Mouse (Mus musculus) liver, embryonic 11.5 days (tissue): ENCODE measurements at regions not wholly inside any gene's neighbourhood (a gene's known extent, or its start where the extent isn't known, plus 50 kb on each side); places are given as distances from the start of the nearest gene placed in this dataset.

Experiments
- ATAC-seq: fragments of 200-750 bp; cut with Nextera tagmentation; replicated peaks from 2 replicates; pipeline ENCODE4 v1.8.0; 2017; ENCODE audit warnings: moderate number of reproducible peaks, mild to moderate bottlenecking, moderate TSS enrichment, moderate library complexity; ENCODE audit not compliant: low FRiP score
- DNase-seq: peaks from one replicate; pipeline ENCODE4 v3.0.0-alpha.2; 2017; ENCODE audit warnings: low spot score
- H3K27ac ChIP-seq: fragments of 300-500 bp; sonication (generic); 2 replicates; pipeline ENCODE4 v1.5.1; 2014; ENCODE audit warnings: mild to moderate bottlenecking, low read depth, low read length, control low read depth
- H3K27me3 ChIP-seq: fragments of 300-500 bp; sonication (generic); replicated peaks from 2 replicates; pipeline ENCODE4 v1.6.1; 2014; ENCODE audit warnings: low read length, mixed read lengths; ENCODE audit not compliant: control insufficient read depth, insufficient read depth
- H3K36me3 ChIP-seq: fragments of 300-500 bp; sonication (generic); 2 replicates; pipeline ENCODE4 v1.6.1; 2014; ENCODE audit warnings: mild to moderate bottlenecking, low read length, moderate library complexity, mixed read lengths; ENCODE audit not compliant: control insufficient read depth, insufficient read depth
- H3K4me1 ChIP-seq: fragments of 300-500 bp; sonication (generic); replicated peaks from 2 replicates; pipeline ENCODE4 v1.6.1; 2014; ENCODE audit warnings: low read length, mixed read lengths; ENCODE audit not compliant: control insufficient read depth, insufficient read depth
- H3K4me2 ChIP-seq: fragments of 300-500 bp; sonication (generic); 2 replicates; pipeline ENCODE4 v1.6.1; 2014; ENCODE audit warnings: mild to moderate bottlenecking, control low read depth, moderate library complexity
- H3K4me3 ChIP-seq: fragments of 300-500 bp; sonication (generic); 2 replicates; pipeline ENCODE4 v1.5.1; 2014; ENCODE audit warnings: low read depth, low read length, control low read depth
- H3K9ac ChIP-seq: fragments of 300-500 bp; sonication (generic); 2 replicates; pipeline ENCODE4 v1.6.1; 2014; ENCODE audit warnings: low read depth, low read length, control low read depth
- H3K9me3 ChIP-seq: fragments of 300-500 bp; sonication (generic); 2 replicates; pipeline ENCODE4 v1.6.1; 2016; ENCODE audit warnings: low read length, inconsistent platforms, mixed read lengths; ENCODE audit not compliant: control insufficient read depth
- WGBS: fragments of 180-500 bp; shearing (Covaris S2); extraction: QIAGEN DNeasy Blood & Tissue Kit; methylation state at CpG from one replicate; pipeline ENCODE4 v1.1.7; 2014; 5-methylcytosine and 5-hydroxymethylcytosine counted together

DNA sequence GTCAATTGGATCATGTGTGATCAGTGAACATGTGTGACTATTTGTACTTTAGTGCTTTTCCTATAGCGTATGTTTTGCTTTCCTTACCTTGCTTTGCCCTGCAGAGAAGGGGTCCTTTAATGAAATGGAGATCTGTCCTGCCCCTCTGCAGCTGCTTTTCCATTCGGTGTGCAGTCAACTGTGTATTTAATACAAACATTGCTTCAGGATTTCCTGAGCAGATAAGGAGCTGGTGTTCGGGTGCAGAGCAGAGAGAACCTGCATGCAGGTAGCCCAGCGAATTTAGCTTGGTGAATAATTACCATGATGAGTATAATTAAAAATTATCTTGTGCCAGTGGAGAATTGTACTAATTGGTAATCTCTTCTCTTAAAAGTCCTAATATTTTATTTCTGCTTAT is 249.4 kb downstream of the Olfr1505 start:
- Histone ChIP-seq H3K27me3 (no peaks in the 10 kb centered on the region), H3K9ac (no peak overlapping the region), H3K27ac (no peak overlapping the region), H3K9me3 (no peaks in the 10 kb centered on the region), H3K4me3 (no peak overlapping the region), H3K36me3 (no peaks in the 10 kb centered on the region), H3K4me2 (no peak overlapping the region), H3K4me1 (no peaks in the 10 kb centered on the region)
- ATAC-seq (no peak), DNase-seq (no peak)
- 45% methylated on average over 4 of the region's 4 CpGs for WGBS

DNA sequence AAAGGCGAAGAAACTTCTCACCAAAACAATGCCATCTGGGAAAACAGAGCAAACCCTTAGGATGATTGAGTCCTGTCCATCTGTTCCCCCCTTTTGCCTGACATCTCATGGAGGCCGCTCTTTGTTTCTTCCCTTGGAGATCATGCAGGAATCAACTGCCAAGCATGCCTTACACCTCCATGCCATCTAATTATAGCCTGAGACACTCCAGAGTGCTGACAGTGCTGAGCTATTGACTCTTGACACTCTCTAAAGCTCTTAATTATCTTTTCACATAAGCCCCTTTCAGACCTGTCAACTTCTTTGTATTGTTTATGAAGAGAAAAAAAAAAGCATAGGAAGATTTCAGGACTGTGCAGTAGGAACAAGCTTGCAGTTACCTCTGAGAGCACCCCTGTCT is 252.4 kb downstream of the Olfr1505 start:
- Histone ChIP-seq H3K4me2 (no peak overlapping the region), H3K36me3 (no peaks in the 10 kb centered on the region), H3K27me3 (no peaks in the 10 kb centered on the region), H3K4me1 (no peaks in the 10 kb centered on the region), H3K4me3 (no peak overlapping the region), H3K9me3 (no peaks in the 10 kb centered on the region), H3K27ac (no peak overlapping the region), H3K9ac (no peak overlapping the region)
- WGBS, result 57% methylated on average over 2 of the region's 2 CpGs
- DNase-seq, result no peak
- no peak for ATAC-seq

DNA sequence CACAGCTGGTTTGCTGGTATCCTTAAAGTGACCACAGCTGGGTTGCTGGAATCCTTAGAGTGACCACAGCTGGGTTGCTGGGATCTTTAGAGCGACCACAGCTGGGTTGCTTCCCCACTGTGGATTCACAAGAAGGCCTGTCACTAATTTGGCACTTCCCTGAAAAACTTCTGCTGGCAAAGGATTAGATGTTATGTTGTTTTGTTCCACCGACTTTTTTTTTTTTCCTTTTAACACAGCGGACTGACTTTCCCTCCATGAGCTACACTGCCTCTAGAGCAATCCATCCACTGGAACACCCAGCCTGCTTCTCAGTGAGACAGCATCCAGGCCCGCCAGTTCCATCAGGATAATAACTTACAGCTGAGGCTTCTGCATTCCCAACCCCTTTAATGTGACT is 266.9 kb downstream of the Olfr1505 start:
- DNase-seq (no peak), ATAC-seq (no peak)
- WGBS, result 28% methylated on average over 4 of the region's 4 CpGs
- H3K9ac ChIP-seq, result no peak overlapping the region
- no peaks in the 10 kb centered on the region for H3K36me3 ChIP-seq
- H3K27me3 ChIP-seq, result no peaks in the 10 kb centered on the region
- H3K4me3 ChIP-seq, result no peak overlapping the region
- no peaks in the 10 kb centered on the region for H3K4me1 ChIP-seq
- H3K27ac ChIP-seq, result no peak overlapping the region
- no peak overlapping the region for H3K4me2 ChIP-seq
- H3K9me3 ChIP-seq, result no peaks in the 10 kb centered on the region

DNA sequence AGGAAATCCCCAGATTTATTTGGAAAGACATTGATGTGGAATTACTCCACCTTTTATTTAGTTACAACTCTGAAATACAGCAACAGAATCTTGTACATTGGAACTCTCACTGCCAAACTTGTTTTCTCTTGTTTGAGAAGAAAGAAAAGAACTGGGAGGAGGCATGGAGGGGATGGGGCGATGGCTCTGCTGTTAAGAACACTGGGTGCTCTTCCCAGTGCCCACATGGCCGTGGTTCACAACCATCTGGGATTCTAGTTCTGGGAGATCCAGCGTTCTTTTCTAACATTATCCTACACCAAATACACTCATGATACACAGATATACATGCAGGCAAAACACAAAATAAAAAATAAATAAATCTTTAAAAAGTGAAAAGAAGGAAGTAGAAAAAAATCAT is 267.6 kb downstream of the Olfr1505 start:
- H3K4me1 ChIP-seq, result no peaks in the 10 kb centered on the region
- no peak overlapping the region for H3K4me3 ChIP-seq
- H3K27ac ChIP-seq, result no peak overlapping the region
- no peak for DNase-seq
- no peak for ATAC-seq
- WGBS, result 65% methylated on average over 3 of the region's 3 CpGs
- H3K27me3 ChIP-seq, result no peaks in the 10 kb centered on the region
- no peak overlapping the region for H3K9ac ChIP-seq
- H3K9me3 ChIP-seq, result no peaks in the 10 kb centered on the region
- no peaks in the 10 kb centered on the region for H3K36me3 ChIP-seq
- H3K4me2 ChIP-seq, result no peak overlapping the region

DNA sequence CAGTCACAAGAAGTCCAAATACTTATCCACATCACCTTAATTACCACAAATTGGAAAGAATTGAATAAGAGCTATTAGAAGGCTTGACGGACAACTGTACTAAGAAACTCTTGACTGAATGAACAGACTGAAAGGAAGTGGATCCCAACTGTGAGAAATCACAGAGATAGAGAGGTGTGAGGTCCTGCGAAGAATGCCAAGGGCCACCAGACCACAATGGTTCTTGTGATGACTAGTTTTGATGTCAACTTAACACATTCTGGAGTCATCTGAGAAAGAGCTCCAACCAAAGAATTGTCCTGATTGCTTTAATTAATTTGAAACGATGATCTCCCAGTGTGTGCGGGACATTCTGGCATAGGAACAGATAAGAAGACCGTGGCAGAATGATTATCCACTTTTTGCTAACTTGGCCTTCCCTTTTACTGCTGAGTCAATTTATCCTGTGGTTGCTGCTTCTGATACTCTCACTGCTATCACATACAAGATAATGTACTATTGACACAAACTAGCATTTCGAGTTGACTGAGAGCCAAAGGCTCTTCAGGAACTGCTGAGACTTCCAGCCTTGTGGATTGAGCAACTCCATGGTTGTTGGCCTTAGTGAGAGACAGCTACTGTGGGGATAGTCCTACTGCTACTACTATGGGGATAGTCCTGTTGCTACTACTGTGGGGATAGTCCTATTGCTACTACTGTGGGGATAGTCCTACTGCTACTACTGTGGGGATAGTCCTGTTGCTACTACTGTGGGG is 268.5 kb downstream of the Olfr1505 start:
- no peak overlapping the region for H3K9ac ChIP-seq
- ATAC-seq, result no peak
- H3K4me1 ChIP-seq, result no peaks in the 10 kb centered on the region
- no peak overlapping the region for H3K27ac ChIP-seq
- no peaks in the 10 kb centered on the region for H3K9me3 ChIP-seq
- no peak overlapping the region for H3K4me3 ChIP-seq
- WGBS, result 44% methylated on average over 6 of the region's 6 CpGs
- H3K27me3 ChIP-seq, result no peaks in the 10 kb centered on the region
- DNase-seq, result no peak
- H3K36me3 ChIP-seq, result no peaks in the 10 kb centered on the region
- no peak overlapping the region for H3K4me2 ChIP-seq

DNA sequence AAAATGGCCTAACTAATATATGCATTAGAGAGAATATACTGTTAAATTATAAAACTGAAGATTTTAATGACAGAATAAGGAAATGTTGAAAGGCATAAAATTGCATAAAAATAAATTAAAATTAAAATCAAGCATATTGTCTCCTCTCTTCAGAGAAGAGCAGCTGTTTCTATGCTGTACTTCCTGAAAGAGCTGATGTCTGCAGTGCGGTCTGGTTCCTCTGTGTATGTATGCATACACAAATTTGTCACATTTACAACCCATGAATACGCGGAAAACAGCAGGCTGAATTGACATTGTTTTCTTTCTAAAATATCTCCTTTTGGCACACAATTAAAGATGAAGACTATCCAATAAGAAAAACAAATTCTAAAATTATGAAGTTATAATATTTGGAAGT is 278.5 kb downstream of the Olfr1505 start:
- Histone ChIP-seq H3K4me2 (no peak overlapping the region), H3K4me1 (no peaks in the 10 kb centered on the region), H3K36me3 (no peaks in the 10 kb centered on the region), H3K9me3 (no peaks in the 10 kb centered on the region), H3K4me3 (no peak overlapping the region), H3K27ac (no peak overlapping the region), H3K27me3 (no peaks in the 10 kb centered on the region), H3K9ac (no peak overlapping the region)
- 92% methylated on average over 3 of the region's 3 CpGs for WGBS
- no peak for ATAC-seq
- DNase-seq, result no peak

DNA sequence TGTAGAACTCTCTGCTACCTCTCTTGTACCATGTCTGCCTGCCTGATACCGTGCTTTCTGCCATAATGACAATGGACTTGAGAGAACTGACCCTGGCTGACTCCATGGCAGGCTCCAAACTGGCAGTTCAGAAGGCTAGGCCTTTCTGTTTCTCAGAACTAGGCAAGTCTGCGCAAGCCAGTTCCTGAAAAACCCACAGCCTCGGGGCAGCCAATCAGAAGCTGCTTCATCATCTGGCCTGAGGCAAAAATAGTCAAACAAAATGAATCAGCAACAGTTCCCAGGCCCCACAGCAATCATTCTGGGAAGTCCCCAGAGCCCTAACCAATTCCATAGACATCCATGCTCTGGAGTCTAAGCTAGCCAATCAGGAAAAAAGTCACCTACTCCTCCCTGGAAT is 284.5 kb downstream of the Olfr1505 start:
- ATAC-seq (no peak), DNase-seq (no peak)
- H3K36me3 ChIP-seq, result no peaks in the 10 kb centered on the region
- H3K4me2 ChIP-seq, result no peak overlapping the region
- H3K27me3 ChIP-seq, result no peaks in the 10 kb centered on the region
- H3K9me3 ChIP-seq, result no peaks in the 10 kb centered on the region
- no peaks in the 10 kb centered on the region for H3K4me1 ChIP-seq
- WGBS, result 87% methylated on average over 3 of the region's 3 CpGs
- no peak overlapping the region for H3K4me3 ChIP-seq
- no peak overlapping the region for H3K27ac ChIP-seq
- no peak overlapping the region for H3K9ac ChIP-seq

DNA sequence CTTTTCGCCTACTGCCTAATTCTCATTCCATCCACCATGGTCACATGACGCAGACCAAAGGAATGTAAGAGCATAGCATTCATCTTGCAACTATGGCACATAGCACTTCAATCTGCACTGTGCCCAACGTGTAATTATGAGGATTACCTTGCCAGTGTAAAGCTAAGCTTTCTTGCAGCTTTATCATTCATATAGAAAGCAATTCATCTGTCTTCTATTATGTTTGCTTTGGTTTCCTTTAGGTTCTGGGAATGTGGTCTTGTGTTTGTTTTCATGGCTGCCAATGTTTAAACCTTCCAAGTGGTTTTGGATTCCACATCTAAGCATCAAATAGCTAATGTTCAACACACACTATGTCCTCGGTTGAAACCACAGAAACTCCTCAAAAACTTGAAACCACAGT is 307.2 kb downstream of the Olfr1505 start:
- Histone ChIP-seq H3K27ac (no peak overlapping the region), H3K36me3 (no peaks in the 10 kb centered on the region), H3K4me2 (no peak overlapping the region), H3K4me3 (no peak overlapping the region), H3K27me3 (no peaks in the 10 kb centered on the region), H3K9ac (no peak overlapping the region), H3K9me3 (no peaks in the 10 kb centered on the region), H3K4me1 (no peaks in the 10 kb centered on the region)
- 71% methylated on average over 4 of the region's 4 CpGs for WGBS
- no peak for DNase-seq
- ATAC-seq, result no peak

DNA sequence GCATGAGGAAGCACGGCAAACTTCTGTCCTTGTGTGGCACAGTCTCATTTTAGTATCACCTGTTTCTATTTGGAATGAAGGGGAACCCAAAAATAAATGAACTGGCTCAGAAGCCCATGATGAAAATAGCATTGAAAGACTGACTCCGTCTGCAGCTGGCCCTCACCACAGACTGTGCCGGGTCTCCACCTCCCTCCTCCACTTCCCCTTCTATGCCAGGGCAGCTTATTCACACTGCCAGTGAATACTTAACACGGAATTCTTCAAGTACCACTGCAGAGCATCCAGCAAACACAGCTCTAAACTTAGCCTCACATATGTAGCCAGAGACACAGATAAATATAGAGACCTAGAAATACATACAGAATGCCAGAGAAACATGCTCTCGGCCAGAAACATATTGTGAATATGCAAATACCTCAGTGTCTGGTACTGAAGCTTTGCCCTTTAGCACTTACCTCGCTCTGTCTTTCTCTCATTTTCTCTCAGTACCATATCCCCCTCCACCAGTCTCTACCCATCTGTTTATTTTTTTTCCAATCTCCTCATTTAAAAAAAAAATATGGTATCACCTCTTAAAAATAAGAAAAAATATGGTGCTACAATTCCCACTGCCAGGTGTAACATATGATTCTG is 311.8 kb downstream of the Olfr1505 start:
- Histone ChIP-seq H3K4me2 (no peak overlapping the region), H3K36me3 (no peaks in the 10 kb centered on the region), H3K9me3 (no peaks in the 10 kb centered on the region), H3K4me1 (no peaks in the 10 kb centered on the region), H3K27ac (no peak overlapping the region), H3K4me3 (no peak overlapping the region), H3K9ac (no peak overlapping the region), H3K27me3 (no peaks in the 10 kb centered on the region)
- no peak for DNase-seq
- ATAC-seq, result no peak
- 53% methylated on average over 6 of the region's 6 CpGs for WGBS
